Mouse (Mus musculus) brain, embryonic 14.5 days (tissue): ENCODE measurements around the gene Sipa1l1.

ENCODE experiments used
- CTCF ChIP-seq: fragments of 200-500 bp; IDR thresholded peaks from 2 replicates; pipeline ENCODE4 v1.5.1; 2012; ENCODE audit warnings: inconsistent platforms, mild to moderate bottlenecking, moderate library complexity, borderline replicate concordance; ENCODE audit not compliant: insufficient read depth, insufficient read length; ENCODE audit errors: extremely low read depth
- POLR2A ChIP-seq: fragments of 200-500 bp; IDR thresholded peaks from 2 replicates; pipeline ENCODE4 v1.6.1; 2012; ENCODE audit warnings: mild to moderate bottlenecking, inconsistent platforms, borderline replicate concordance; ENCODE audit not compliant: poor library complexity, insufficient read depth, insufficient read length, severe bottlenecking; ENCODE audit errors: extremely low read depth

DNA sequence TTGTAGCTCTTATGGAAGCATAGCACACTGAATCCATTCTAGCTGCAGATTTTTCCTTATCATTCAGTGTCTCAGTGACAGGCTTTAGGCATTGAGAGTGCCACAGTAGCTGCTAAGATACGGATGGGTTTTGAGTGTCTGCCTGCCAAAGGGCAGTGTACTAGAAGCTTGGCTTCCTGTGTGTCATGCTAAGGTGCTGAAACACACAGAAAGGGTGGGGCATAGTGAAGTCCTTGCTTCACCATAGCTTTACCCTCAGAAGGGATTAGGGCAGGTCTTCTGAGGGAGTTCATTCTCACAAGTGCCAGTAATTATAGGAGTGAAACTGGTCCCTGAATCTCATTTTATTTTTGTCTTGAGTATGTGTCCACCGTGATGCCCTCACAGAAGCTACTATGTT lies 82.2 kb downstream of the Sipa1l1 start:
- TF ChIP-seq CTCF (no peak), POLR2A (no peak)
